Mouse (Mus musculus): Measurements from ENCODE around the gene Uts2r. TPM values are rescaled to one million over a fixed set of nuclear protein-coding genes. Genes with fewer than 3 reads are reported as not detected.

The Uts2r gene
- 0.05 and 0.13 TPM in 2 replicates for polyA plus RNA-seq (2015; fragmentation: Nextera tagmentation; extraction: Ambion mirVana)

- Histone ChIP-seq H3K27me3 (peaks cover 44% of the 10 kb centered on the region), H3K9me3 (replicated peaks) (no peaks in the 10 kb centered on the region), H3K9ac (no peak within 1 kb of the TSS), H3K4me2 (no peak within 1 kb of the TSS), H3K4me3 (replicated peaks) (no peak within 1 kb of the TSS), H3K27ac (replicated peaks) (no peak within 1 kb of the TSS), H3K36me3 (replicated peaks) (no peaks in the 10 kb centered on the region), H3K4me1 (replicated peaks) (0 out of 2 replicates have a peak, but pooled peaks cover 3% of the 10 kb centered on the region)
- no peak for ATAC-seq (ENCODE audit: insufficient read depth)
- WGBS (ENCODE audit: insufficient replicate concordance), result 65% methylated on average over 5 of the region's 5 CpGs
Observed at GRCm38 (mm10) chr11:121159971-121160370, at the start of gene Uts2r. Gene Uts2r, plus strand, starts transcription at chr11:121160271.

DNA sequence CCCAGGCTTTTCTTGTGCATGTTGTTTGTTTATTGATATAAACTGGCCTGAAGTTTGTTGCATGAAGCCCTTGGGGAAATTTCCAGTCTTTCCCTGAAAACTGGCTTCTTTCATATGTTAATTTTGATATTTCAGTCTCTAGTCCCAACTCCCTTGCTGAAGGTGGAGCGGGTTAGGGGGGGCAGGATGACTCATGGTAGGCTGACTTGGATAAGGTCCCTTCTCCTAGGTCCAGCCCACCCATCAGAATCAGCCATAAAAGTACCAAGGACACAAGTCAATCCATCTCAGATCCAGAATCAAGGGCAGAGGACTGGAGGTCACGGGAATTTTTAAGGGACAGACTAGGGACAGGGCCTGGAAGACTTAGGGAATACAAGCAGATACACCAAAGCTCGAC is 49.0 kb upstream of the Uts2r start:
- H3K4me2 ChIP-seq, result no peak overlapping the region
- H3K27me3 ChIP-seq, result no peaks in the 10 kb centered on the region
- H3K36me3 ChIP-seq (replicated peaks), result no peaks in the 10 kb centered on the region
- no peaks in the 10 kb centered on the region for H3K4me1 ChIP-seq (replicated peaks)
- no peaks in the 10 kb centered on the region for H3K9me3 ChIP-seq (replicated peaks)
- WGBS (ENCODE audit: insufficient replicate concordance), result 56% methylated on average over 3 of the region's 3 CpGs
- no peak overlapping the region for H3K4me3 ChIP-seq (replicated peaks)
- no peak for ATAC-seq (ENCODE audit: insufficient read depth)
- H3K9ac ChIP-seq, result no peak overlapping the region
- H3K27ac ChIP-seq (replicated peaks), result no peak overlapping the region

- WGBS (ENCODE audit: insufficient replicate concordance), result 43% methylated on average over 1 of the region's 1 CpGs
Observed at GRCm38 (mm10) chr11:121111601-121112000, 48.5 kb upstream of the Uts2r start.

GRCm38 (mm10) chr11:121112091-121112775 is 47.8 kb upstream of the Uts2r start:
- 51% methylated on average over 5 of the region's 5 CpGs for WGBS (ENCODE audit: insufficient replicate concordance)
- no peaks in the 10 kb centered on the region for H3K4me1 ChIP-seq (replicated peaks)

More at GRCm38 (mm10) chr11:121111601-121112000, 48.5 kb upstream of the Uts2r start:
- Histone ChIP-seq H3K36me3 (replicated peaks) (no peaks in the 10 kb centered on the region), H3K4me2 (no peak overlapping the region), H3K9me3 (replicated peaks) (no peaks in the 10 kb centered on the region), H3K27ac (replicated peaks) (no peak overlapping the region), H3K4me1 (replicated peaks) (no peaks in the 10 kb centered on the region), H3K4me3 (replicated peaks) (no peak overlapping the region), H3K27me3 (no peaks in the 10 kb centered on the region), H3K9ac (no peak overlapping the region)
- ATAC-seq (ENCODE audit: insufficient read depth), result no peak

GRCm38 (mm10) chr11:121118106-121118505 is 42.0 kb upstream of the Uts2r start:
- no peaks in the 10 kb centered on the region for H3K9me3 ChIP-seq (replicated peaks)
- H3K4me3 ChIP-seq (replicated peaks), result no peak overlapping the region
- no peak overlapping the region for H3K27ac ChIP-seq (replicated peaks)
- no peak for ATAC-seq (ENCODE audit: insufficient read depth)
- H3K4me1 ChIP-seq (replicated peaks), result no peaks in the 10 kb centered on the region
- no peaks in the 10 kb centered on the region for H3K36me3 ChIP-seq (replicated peaks)
- H3K9ac ChIP-seq, result no peak overlapping the region
- 81% methylated on average over 18 of the region's 18 CpGs for WGBS (ENCODE audit: insufficient replicate concordance)
- H3K4me2 ChIP-seq, result no peak overlapping the region
- no peaks in the 10 kb centered on the region for H3K27me3 ChIP-seq

More at GRCm38 (mm10) chr11:121112091-121112775, 47.8 kb upstream of the Uts2r start:
- Histone ChIP-seq H3K27ac (replicated peaks) (no peak overlapping the region), H3K9ac (no peak overlapping the region), H3K4me3 (replicated peaks) (no peak overlapping the region), H3K27me3 (no peaks in the 10 kb centered on the region), H3K36me3 (replicated peaks) (no peaks in the 10 kb centered on the region), H3K4me2 (no peak overlapping the region), H3K9me3 (replicated peaks) (no peaks in the 10 kb centered on the region)
- ATAC-seq (ENCODE audit: insufficient read depth), result no peak

DNA sequence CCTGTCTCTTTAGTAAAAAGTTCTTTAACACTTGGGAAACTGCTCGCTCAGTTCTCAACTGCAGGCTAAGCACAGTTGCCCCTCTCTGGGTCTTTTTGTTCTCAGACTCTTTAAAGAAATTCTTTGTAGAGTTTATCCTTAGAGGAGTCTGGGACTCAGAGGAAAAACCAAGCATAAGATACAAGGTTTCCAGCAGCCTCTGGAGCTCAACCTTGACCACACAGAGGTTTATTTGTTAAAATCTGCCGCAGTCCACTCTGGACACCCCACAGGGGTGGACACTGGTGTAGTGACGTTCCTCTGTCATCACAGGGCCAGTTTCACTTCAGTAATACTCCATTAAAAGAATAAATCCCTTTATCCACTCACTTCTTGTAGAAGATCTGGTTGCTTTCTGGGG is 41.5 kb upstream of the Uts2r start, which contains the start of gene Tex19.2:
Tex19.2 (minus strand) TSS at position 101 of the 400 bp plus-strand sequence.
- Histone ChIP-seq H3K4me2 (no peak within 1 kb of the TSS), H3K4me3 (replicated peaks) (no peak within 1 kb of the TSS), H3K4me1 (replicated peaks) (no peaks in the 10 kb centered on the region), H3K27me3 (no peaks in the 10 kb centered on the region), H3K27ac (replicated peaks) (no peak within 1 kb of the TSS), H3K9ac (no peak within 1 kb of the TSS), H3K36me3 (replicated peaks) (no peaks in the 10 kb centered on the region), H3K9me3 (replicated peaks) (no peaks in the 10 kb centered on the region)
- 67% methylated on average over 3 of the region's 3 CpGs for WGBS (ENCODE audit: insufficient replicate concordance)
- ATAC-seq (ENCODE audit: insufficient read depth), result no peak

DNA sequence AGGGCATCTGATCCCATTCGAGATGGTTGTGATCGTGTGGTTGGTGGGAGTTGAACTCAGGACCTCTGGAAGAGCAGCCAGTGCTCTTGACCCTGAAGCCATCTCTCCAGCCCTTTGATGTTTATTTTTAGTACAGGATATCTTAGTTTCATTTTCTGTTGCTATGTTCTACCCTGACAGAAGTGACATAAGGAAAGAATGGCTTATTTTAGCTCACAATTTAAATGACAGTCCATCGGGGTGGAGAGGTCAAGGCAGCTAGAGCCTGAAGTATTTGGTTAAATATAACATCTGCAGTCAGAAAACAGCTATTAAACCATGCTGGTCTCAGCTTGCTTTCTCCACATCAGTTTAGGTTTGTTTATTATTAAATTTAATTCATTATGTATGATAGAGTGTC is 38.9 kb upstream of the Uts2r start:
- peaks cover 4% of the 10 kb centered on the region; the same call in 1 of the 2 replicates for H3K4me1 ChIP-seq (replicated peaks)
- H3K4me3 ChIP-seq (replicated peaks), result no peak overlapping the region
- no peak for ATAC-seq (ENCODE audit: insufficient read depth)
- no peaks in the 10 kb centered on the region for H3K27me3 ChIP-seq
- no peaks in the 10 kb centered on the region for H3K36me3 ChIP-seq (replicated peaks)
- no peak overlapping the region for H3K27ac ChIP-seq (replicated peaks)
- no peak overlapping the region for H3K4me2 ChIP-seq
- WGBS (ENCODE audit: insufficient replicate concordance), result 48% methylated on average over 3 of the region's 3 CpGs
- H3K9me3 ChIP-seq (replicated peaks), result no peaks in the 10 kb centered on the region
- H3K9ac ChIP-seq, result no peak overlapping the region

DNA sequence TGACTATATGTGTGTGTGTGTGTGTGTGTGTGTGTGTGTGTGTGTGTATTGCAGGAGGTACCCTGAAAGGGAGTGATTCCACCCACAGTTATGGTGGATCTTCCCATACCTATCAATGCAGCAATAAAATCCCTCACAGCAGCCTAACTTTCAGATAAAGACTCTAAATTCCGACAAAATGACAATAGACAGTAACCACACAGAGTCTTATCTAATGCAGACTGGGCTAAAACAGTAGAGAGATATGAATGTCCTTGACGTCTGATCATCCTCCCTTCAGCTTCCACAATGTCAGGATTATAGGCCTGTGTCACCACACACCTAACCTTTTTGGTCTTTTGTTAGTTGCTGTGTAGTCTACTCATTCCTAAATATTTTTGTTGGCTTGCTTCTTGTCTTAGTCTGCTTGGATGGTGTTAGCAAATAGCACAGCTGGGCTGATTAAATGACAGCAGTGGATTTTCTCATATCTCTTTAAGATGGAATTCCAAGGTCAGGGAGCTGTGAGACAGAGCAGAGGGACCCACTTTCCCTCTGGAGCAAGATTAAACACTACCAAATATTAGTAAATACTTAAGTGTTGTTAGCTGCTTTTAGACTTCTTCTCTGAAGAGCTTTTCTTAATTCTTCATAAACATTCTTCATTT is 37.9 kb upstream of the Uts2r start:
- Histone ChIP-seq H3K9me3 (replicated peaks) (no peaks in the 10 kb centered on the region), H3K4me1 (replicated peaks) (peaks cover 5% of the 10 kb centered on the region; the same call in 1 of the 2 replicates), H3K27ac (replicated peaks) (no peak overlapping the region), H3K4me3 (replicated peaks) (no peak overlapping the region), H3K4me2 (no peak overlapping the region), H3K27me3 (no peaks in the 10 kb centered on the region), H3K9ac (no peak overlapping the region), H3K36me3 (replicated peaks) (no peaks in the 10 kb centered on the region)
- 11% methylated on average over 2 of the region's 2 CpGs for WGBS (ENCODE audit: insufficient replicate concordance)
- no peak for ATAC-seq (ENCODE audit: insufficient read depth)

DNA sequence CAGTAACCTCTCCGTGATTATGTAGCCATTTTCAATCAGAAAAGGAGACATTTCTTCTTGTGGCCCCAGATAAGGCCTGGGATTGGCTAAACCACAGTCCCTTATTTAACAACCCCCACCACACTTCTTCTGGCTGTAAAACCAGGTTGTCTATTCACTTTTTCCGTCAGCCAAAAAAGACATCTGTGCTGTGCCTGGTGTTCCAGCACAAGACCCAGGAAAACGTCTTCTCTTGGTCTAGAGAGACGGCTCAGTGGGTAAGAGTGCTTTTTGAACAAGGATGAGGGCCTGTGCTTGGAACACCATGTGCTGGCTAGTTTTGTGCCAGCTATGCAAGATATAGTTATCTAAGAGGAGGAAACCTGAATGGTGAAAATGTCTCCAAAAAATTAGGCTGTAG is 36.6 kb upstream of the Uts2r start:
- WGBS (ENCODE audit: insufficient replicate concordance), result 59% methylated on average over 4 of the region's 4 CpGs
- Histone ChIP-seq H3K9me3 (replicated peaks) (no peaks in the 10 kb centered on the region), H3K4me3 (replicated peaks) (no peak overlapping the region), H3K27me3 (no peaks in the 10 kb centered on the region), H3K4me1 (replicated peaks) (peaks cover 5% of the 10 kb centered on the region; the same call in 1 of the 2 replicates), H3K4me2 (no peak overlapping the region), H3K9ac (no peak overlapping the region), H3K27ac (replicated peaks) (no peak overlapping the region), H3K36me3 (replicated peaks) (no peaks in the 10 kb centered on the region)
- ATAC-seq (ENCODE audit: insufficient read depth), result no peak

- ATAC-seq (ENCODE audit: insufficient read depth), result no peak
- Histone ChIP-seq H3K36me3 (replicated peaks) (no peaks in the 10 kb centered on the region), H3K4me2 (no peak overlapping the region), H3K27ac (replicated peaks) (no peak overlapping the region), H3K4me1 (replicated peaks) (peaks cover 5% of the 10 kb centered on the region; the same call in 1 of the 2 replicates), H3K27me3 (no peaks in the 10 kb centered on the region), H3K9ac (no peak overlapping the region), H3K4me3 (replicated peaks) (no peak overlapping the region), H3K9me3 (replicated peaks) (no peaks in the 10 kb centered on the region)
- WGBS (ENCODE audit: insufficient replicate concordance), result 25% methylated on average over 3 of the region's 3 CpGs
Observed at GRCm38 (mm10) chr11:121125522-121126172, 34.4 kb upstream of the Uts2r start.

GRCm38 (mm10) chr11:121126395-121126794 is 33.7 kb upstream of the Uts2r start:
- Histone ChIP-seq H3K27ac (replicated peaks) (no peak overlapping the region), H3K4me1 (replicated peaks) (peaks cover 5% of the 10 kb centered on the region; the same call in 1 of the 2 replicates), H3K9me3 (replicated peaks) (no peaks in the 10 kb centered on the region), H3K9ac (no peak overlapping the region), H3K27me3 (no peaks in the 10 kb centered on the region), H3K4me2 (no peak overlapping the region), H3K4me3 (replicated peaks) (no peak overlapping the region), H3K36me3 (replicated peaks) (no peaks in the 10 kb centered on the region)
- WGBS (ENCODE audit: insufficient replicate concordance), result 66% methylated on average over 1 of the region's 1 CpGs
- no peak for ATAC-seq (ENCODE audit: insufficient read depth)
